Mouse (Mus musculus) heart, embryonic 14.5 days (tissue): ENCODE results near the gene Nr4a1. TPM values are rescaled to one million over a fixed set of nuclear protein-coding genes. Genes with fewer than 3 reads are reported as not detected.

Experiments
- ATAC-seq: fragments of 200-750 bp; cut with Nextera tagmentation; 2 replicates; pipeline ENCODE4 v1.8.0; 2017; ENCODE audit warnings: low read depth, moderate TSS enrichment; ENCODE audit not compliant: insufficient number of reproducible peaks, insufficient read depth, low FRiP score
- H3K27ac ChIP-seq, 2 experiments: fragments of 200-500 bp in 1 of 2; fragments of 300-500 bp in 1 of 2; sonication (generic) in 1 of 2; replicated peaks in 1 of 2; 2 replicates each; pipeline ENCODE4 v1.5.1; 2012 to 2014; ENCODE audit warnings: low read depth in 2 of 2, low read length in 2 of 2, control low read depth in 1 of 2, mild to moderate bottlenecking in 1 of 2, mixed read lengths in 1 of 2; ENCODE audit not compliant: control insufficient read depth in 1 of 2, insufficient read depth in 1 of 2
- H3K27me3 ChIP-seq: fragments of 300-500 bp; sonication (generic); 2 replicates; pipeline ENCODE4 v1.6.1; 2014; ENCODE audit warnings: mild to moderate bottlenecking, low read length, control low read depth; ENCODE audit not compliant: control insufficient read depth, insufficient read depth
- H3K36me3 ChIP-seq: fragments of 300-500 bp; sonication (generic); 2 replicates; pipeline ENCODE4 v1.6.1; 2014; ENCODE audit warnings: mild to moderate bottlenecking, control low read depth, low read length, mixed read lengths; ENCODE audit not compliant: control insufficient read depth, insufficient read depth
- H3K4me1 ChIP-seq, 2 experiments: fragments of 200-500 bp in 1 of 2; fragments of 300-500 bp in 1 of 2; sonication (generic) in 1 of 2; 2 replicates each; pipeline ENCODE4 v1.6.1; 2012 to 2014; ENCODE audit warnings: low read length in 2 of 2, control low read depth in 1 of 2, mixed read lengths in 1 of 2; ENCODE audit not compliant: control insufficient read depth in 2 of 2, insufficient read depth in 2 of 2
- H3K4me2 ChIP-seq: fragments of 300-500 bp; sonication (generic); 2 replicates; pipeline ENCODE4 v1.6.1; 2014; ENCODE audit warnings: mild to moderate bottlenecking, low read length
- H3K4me3 ChIP-seq, 2 experiments: fragments of 200-500 bp in 1 of 2; fragments of 300-500 bp in 1 of 2; sonication (generic) in 1 of 2; 2 replicates each; pipeline ENCODE4 v1.5.1; 2012 to 2014; ENCODE audit warnings: low read length in 2 of 2, mild to moderate bottlenecking in 2 of 2, control low read depth in 1 of 2, low read depth in 1 of 2, moderate library complexity in 1 of 2; ENCODE audit not compliant: control insufficient read depth in 1 of 2, insufficient read depth in 1 of 2
- H3K9ac ChIP-seq: fragments of 300-500 bp; sonication (generic); 2 replicates; pipeline ENCODE4 v1.6.1; 2014; ENCODE audit warnings: mild to moderate bottlenecking, low read length
- H3K9me3 ChIP-seq: fragments of 300-500 bp; sonication (generic); 2 replicates; pipeline ENCODE4 v1.6.1; 2016; ENCODE audit warnings: low read length, control low read depth; ENCODE audit not compliant: control insufficient read depth
- WGBS: fragments of 180-500 bp; shearing (Covaris S2); extraction: QIAGEN DNeasy Blood & Tissue Kit; methylation state at CpG from one replicate; pipeline ENCODE4 v1.1.7; 2014; 5-methylcytosine and 5-hydroxymethylcytosine counted together
- polyA plus RNA-seq: library from polyadenylated mRNA; unstranded; fragments of >200 nt; fragmentation: Nextera tagmentation; extraction: Ambion mirVana; gene quantifications from 2 replicates; pipeline ENCODE4 v1.2.1, GENCODE M21; 2014

Nr4a1 gene
- polyA plus RNA-seq, 1 experiment from 2014 or later: 6.6 TPM

DNA sequence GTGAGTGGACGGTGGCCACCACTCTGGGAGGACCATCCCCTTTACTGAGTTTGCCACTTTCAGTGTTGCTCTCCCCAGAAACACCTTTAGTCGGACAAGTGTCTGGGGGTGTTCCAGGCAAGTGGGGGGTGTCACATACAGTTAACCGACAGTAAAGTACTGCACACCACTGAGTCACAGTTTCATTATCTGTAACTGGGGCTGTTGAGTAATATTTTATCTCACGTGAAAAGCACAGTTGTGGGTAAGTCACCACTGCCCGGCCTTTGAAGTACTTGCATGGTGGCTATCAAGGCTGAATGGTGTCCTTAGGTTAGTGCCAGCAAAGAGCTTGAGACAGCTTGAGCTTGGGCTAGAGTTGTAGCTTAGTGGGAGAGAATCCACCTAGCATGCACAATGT is 28.4 kb downstream of the Nr4a1 start:
- Histone ChIP-seq H3K27me3 (no peaks in the 10 kb centered on the region), H3K4me3 (no peak overlapping the region), H3K4me2 (no peak overlapping the region), H3K27ac (no peak overlapping the region), H3K9me3 (no peaks in the 10 kb centered on the region), H3K36me3 (peaks cover 13% of the 10 kb centered on the region), H3K4me1 (peaks cover 3 to 16% of the 10 kb centered on the region in 2 experiments; a peak in 3 of 4 replicates), H3K9ac (no peak overlapping the region)
- no peak for ATAC-seq
- 71% methylated on average over 5 of the region's 5 CpGs for WGBS

DNA sequence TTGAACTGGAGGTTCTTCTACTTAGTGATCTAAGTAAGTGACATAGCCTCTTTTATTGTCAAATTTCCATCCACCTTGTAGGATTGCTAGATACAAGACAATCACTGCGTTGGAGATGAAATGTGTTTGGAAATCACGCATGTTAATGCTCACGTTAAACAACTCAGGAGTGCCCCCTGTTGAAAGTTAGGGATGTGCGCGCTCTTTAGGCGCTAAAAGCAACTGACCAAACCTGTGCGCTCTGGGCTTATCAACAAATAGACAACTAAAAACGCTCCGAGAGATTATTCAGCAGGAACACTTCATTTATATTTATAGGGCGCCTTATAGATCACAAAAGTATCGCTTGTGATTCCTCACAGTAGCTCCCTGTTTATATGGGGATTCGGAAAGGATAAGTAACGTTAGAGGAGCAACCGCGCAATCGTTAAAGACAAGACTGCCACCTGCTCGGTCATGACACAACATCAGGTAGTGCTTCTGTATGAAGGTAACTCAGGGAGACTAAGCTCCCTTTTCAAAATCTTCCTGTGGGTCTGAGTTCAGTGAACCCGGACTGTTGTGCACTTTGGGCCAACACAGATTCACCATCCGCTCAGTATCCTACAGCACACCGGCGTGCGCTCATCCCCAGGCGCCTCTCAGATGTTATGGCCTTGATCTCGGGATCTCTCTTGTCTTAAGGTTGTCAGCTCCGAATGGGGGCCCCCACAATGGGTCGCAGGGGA is 29.3 kb downstream of the Nr4a1 start:
- peak overlapping the region; percentile 78 for H3K4me2 ChIP-seq
- H3K4me1 ChIP-seq: peaks cover 3 to 15% of the 10 kb centered on the region in 2 experiments; a peak in 3 of 4 replicates
- ATAC-seq: no peak
- H3K27ac ChIP-seq: peak overlapping the region; percentile 73 to 77
- no peaks in the 10 kb centered on the region for H3K9me3 ChIP-seq
- H3K4me3 ChIP-seq: peak overlapping the region; percentile 68 to 93
- peak overlapping the region; percentile 81 for H3K9ac ChIP-seq
- 3% methylated on average over 26 of the region's 26 CpGs for WGBS
- no peaks in the 10 kb centered on the region for H3K27me3 ChIP-seq
- peaks cover 22% of the 10 kb centered on the region for H3K36me3 ChIP-seq

DNA sequence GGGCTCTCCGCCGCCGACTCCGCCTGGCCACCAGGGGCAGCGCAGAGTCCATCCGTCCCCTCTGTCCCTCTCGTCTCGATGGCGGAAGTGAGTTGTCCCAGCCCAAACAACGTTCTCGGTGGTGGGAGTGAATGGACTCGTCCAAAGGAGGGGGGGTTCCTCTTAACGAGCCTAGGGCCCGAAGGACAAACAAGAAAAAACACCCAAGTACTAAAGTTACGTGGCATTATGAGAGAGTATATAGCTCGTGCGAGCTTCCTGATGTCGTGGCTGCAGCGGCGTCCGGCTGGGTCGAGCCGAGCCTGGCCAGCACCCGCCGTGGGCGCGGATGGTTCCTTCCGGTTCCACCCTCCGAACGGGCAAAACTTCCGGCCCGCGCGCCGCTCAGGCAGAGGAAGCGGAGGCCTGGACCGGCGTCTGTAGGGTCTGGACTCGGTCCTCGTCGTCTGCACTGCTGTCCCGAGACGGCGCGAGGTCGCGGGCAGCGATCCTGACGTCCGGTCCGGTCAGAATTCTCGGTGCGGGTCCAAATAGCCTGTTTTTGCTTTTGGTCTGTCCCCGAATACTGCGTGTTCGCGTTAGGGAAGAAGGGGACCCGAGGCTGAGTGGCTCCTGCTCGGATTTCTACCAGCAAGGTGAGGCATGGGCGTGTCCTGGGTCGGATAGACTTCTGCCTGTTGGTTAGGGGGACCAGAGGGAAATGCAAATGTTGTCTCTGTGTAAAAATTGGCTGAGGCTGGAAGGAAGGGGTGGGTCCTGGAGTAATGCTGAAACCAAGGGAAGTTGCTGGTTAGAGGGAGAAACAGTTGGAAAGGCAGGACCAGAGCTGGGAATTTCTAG is 30.1 kb downstream of the Nr4a1 start, which contains the start of gene Atg101:
TSS of gene Atg101 (plus strand) at position 362 of the 840 bp plus-strand sequence.
- Histone ChIP-seq H3K4me3 (peak within 1 kb of the TSS; percentile 68 to 93), H3K9me3 (no peaks in the 10 kb centered on the region), H3K9ac (peak within 1 kb of the TSS; percentile 81), H3K4me1 (peaks cover 0 to 11% of the 10 kb centered on the region in 2 experiments; a peak in 3 of 4 replicates), H3K36me3 (peaks cover 30% of the 10 kb centered on the region), H3K4me2 (peak within 1 kb of the TSS; percentile 78), H3K27ac (peak within 1 kb of the TSS; percentile 73 to 88), H3K27me3 (no peaks in the 10 kb centered on the region)
- ATAC-seq: peak; percentile 87
- under 1% methylated on average over 61 of the region's 61 CpGs for WGBS

DNA sequence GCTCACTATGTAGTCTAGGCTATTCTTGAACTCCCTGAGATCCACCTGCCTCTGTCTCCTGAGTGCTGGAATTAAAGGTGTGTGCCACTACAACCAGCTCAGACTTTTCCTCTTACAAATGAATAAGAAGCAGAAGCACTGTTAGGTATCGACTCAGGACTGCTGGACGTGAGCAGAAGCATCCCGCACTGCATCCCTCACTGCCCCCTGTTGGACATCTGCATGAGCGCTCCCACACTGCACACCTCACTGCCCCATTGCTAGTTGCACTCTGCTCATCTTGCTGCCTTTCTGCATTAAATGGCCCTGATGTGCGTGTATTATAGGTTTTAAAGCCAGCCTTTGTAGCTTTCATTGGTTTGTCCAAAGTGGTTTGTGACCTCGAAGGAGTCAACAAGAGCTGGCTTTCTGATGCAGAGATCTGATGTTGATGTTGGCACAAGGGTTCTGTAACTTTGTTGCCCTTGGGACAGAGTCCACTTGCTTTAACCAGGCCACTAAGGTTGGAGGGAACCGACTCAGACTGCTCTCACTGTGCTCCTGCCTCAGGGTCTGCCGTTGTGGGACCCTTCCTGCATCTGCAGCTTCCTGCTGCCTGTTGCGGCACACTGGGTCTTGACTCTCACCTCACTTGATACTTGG is 32.2 kb downstream of the Nr4a1 start:
- no peaks in the 10 kb centered on the region for H3K27me3 ChIP-seq
- peaks cover 0 to 11% of the 10 kb centered on the region in 2 experiments; a peak in 2 of 4 replicates for H3K4me1 ChIP-seq
- 60% methylated on average over 9 of the region's 9 CpGs for WGBS
- no peak for ATAC-seq
- peaks cover 51% of the 10 kb centered on the region for H3K36me3 ChIP-seq
- no peak overlapping the region for H3K4me2 ChIP-seq
- no peak overlapping the region for H3K27ac ChIP-seq
- no peaks in the 10 kb centered on the region for H3K9me3 ChIP-seq
- H3K4me3 ChIP-seq: no peak overlapping the region
- no peak overlapping the region for H3K9ac ChIP-seq

DNA sequence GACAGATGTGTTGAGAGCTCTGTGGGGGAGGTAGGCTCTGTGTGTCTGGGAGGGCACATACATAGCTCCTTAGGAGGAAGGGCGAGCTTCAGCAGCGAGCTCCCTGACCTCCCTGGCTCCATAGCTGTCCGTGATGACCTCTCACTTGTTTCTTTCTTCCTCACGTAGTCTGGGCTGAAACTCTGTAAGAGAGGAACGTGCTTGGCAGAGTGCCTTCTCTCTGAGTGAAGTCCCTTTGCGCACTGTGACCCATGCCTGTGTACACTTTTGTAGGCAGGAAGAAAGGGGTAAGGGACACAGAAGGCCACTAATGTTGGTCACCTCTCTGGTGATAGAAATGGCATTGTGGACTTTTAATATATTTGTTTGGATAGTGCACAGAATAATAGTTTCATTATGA is 33.3 kb downstream of the Nr4a1 start:
- no peak overlapping the region for H3K9ac ChIP-seq
- H3K4me3 ChIP-seq: no peak overlapping the region
- WGBS: 85% methylated on average over 6 of the region's 6 CpGs
- no peak for ATAC-seq
- H3K4me2 ChIP-seq: no peak overlapping the region
- no peaks in the 10 kb centered on the region for H3K27me3 ChIP-seq
- H3K9me3 ChIP-seq: no peaks in the 10 kb centered on the region
- H3K36me3 ChIP-seq: peaks cover 60% of the 10 kb centered on the region
- H3K27ac ChIP-seq: no peak overlapping the region
- peaks cover 0 to 11% of the 10 kb centered on the region in 2 experiments; a peak in 2 of 4 replicates for H3K4me1 ChIP-seq

DNA sequence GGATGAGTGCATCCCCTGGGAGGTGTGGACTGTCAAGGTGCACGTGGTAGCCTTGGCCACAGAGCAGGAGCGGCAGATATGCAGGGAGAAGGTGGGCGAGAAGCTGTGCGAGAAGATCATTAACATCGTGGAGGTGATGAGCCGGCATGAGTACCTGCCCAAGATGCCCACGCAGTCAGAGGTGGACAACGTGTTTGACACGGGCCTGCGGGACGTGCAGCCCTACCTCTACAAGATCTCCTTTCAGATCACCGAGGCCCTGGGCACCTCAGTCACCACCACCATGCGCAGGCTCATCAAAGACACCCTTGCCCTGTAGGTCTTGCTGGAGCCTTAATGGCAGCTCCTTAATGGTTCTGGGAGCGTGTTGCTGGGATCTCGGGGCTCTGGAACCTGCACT is 36.3 kb downstream of the Nr4a1 start:
- Histone ChIP-seq H3K9ac (no peak overlapping the region), H3K4me3 (no peak overlapping the region), H3K36me3 (peaks cover 60% of the 10 kb centered on the region), H3K27me3 (no peaks in the 10 kb centered on the region), H3K9me3 (no peaks in the 10 kb centered on the region), H3K4me2 (no peak overlapping the region), H3K4me1 (peaks cover 6 to 10% of the 10 kb centered on the region in 2 experiments; a peak in 3 of 4 replicates), H3K27ac (no peak overlapping the region)
- 89% methylated on average over 15 of the region's 15 CpGs for WGBS
- ATAC-seq: no peak

DNA sequence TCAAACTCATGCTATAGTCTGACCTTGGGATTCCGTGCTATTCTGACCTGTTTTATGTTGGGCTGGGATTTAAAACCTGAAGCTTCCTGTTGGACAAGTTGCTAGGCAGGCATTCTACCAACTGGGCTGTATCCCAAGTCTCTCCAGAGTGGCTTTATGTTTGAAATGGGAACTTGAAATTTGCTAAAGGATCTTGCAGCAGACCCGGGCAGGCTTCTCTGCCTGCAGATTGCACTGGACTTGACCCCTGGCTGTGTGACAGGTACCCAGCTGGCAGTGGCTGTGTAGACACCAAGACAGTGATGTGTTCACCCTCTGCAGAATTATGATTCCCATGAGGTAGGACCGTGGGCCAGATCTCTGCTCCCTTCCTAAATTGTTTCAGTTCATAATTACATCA is 37.9 kb downstream of the Nr4a1 start:
- Histone ChIP-seq H3K36me3 (peaks cover 52% of the 10 kb centered on the region), H3K4me2 (no peak overlapping the region), H3K9ac (no peak overlapping the region), H3K27me3 (no peaks in the 10 kb centered on the region), H3K4me3 (no peak overlapping the region), H3K9me3 (no peaks in the 10 kb centered on the region), H3K27ac (no peak overlapping the region), H3K4me1 (peaks cover 6 to 8% of the 10 kb centered on the region in 2 experiments; a peak in 3 of 4 replicates)
- no peak for ATAC-seq
- 82% methylated on average over 3 of the region's 3 CpGs for WGBS
